Mouse (Mus musculus) erythroblast, embryonic 14.5 days (primary cell): Measurements from ENCODE around the gene Nxnl1.

Source experiments
- GATA1 ChIP-seq: IDR thresholded peaks from 2 replicates; pipeline ENCODE4 v1.6.1; 2012; ENCODE audit warnings: low read length, inconsistent platforms, mixed read lengths
- TAL1 ChIP-seq: IDR thresholded peaks from 3 replicates; pipeline ENCODE4 v1.6.1; 2012; ENCODE audit warnings: low read length, inconsistent platforms, mixed read lengths

DNA sequence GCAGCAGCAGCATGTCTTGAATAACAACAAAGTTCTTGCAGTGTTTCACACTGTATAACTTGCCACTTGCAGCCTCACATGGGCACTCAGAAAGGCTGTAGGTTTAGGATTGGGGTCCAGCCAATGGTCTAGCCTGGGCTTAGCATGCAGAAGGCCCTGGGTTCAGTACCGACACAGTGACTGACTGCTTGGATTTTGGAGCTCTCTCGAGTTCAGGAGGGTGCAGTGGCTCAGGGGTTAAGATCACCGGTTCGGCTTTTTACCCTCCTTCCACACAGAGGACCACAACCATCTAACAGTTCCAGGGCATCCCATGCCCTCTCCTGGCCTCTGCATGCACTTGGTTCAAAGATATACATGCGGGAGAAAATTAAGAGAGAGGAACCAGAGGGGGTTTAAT, 24.6 kb upstream of the Nxnl1 start:
- TF ChIP-seq GATA1 = no peak
- TF ChIP-seq TAL1 = no peak
